Mouse (Mus musculus): ENCODE results near the gene Thrap3. TPM values are rescaled to one million over a fixed set of nuclear protein-coding genes. Genes with fewer than 3 reads are reported as not detected.

The Thrap3 gene
- total RNA-seq (2021), result 190 and 212 TPM in 2 replicates
- long read RNA-seq, experiment 1, full-length matches to known transcripts, result 11 of 38 reads
- long read RNA-seq, experiment 1, partial matches to known transcripts, result 3 of 38 reads
- long read RNA-seq, experiment 1, other reads (novel, unspliced or antisense), result 24 of 38 reads
- long read RNA-seq, experiment 2, full-length matches to known transcripts, result 5 of 25 reads
- long read RNA-seq, experiment 2, partial matches to known transcripts, result 0 of 25 reads
- long read RNA-seq, experiment 2, other reads (novel, unspliced or antisense), result 20 of 25 reads

GRCm38 (mm10) chr4:126202303-126203181, at the start of gene Thrap3:
Gene Thrap3 (minus strand): TSS chr4:126202760.
- peak; percentile 100 for DNase-seq

- peak; percentile 62 for DNase-seq
These were observed 49.2 kb upstream of the Thrap3 start for GRCm38 (mm10) chr4:126251655-126252254.

- DNase-seq, result no peak
These were observed 48.1 kb upstream of the Thrap3 start for GRCm38 (mm10) chr4:126250659-126251058.

GRCm38 (mm10) chr4:126248261-126248868, 45.8 kb upstream of the Thrap3 start:
- no peak for DNase-seq

GRCm38 (mm10) chr4:126246202-126246889, 43.8 kb upstream of the Thrap3 start:
- DNase-seq, result no peak

GRCm38 (mm10) chr4:126242510-126242909, 40.0 kb upstream of the Thrap3 start:
- DNase-seq, result no peak

GRCm38 (mm10) chr4:126241956-126242355, 39.4 kb upstream of the Thrap3 start:
- DNase-seq, result no peak

GRCm38 (mm10) chr4:126239862-126240475, 37.4 kb upstream of the Thrap3 start:
- no peak for DNase-seq

- DNase-seq, result no peak
These were observed 35.2 kb upstream of the Thrap3 start for GRCm38 (mm10) chr4:126237721-126238242.

GRCm38 (mm10) chr4:126236467-126237280, 34.1 kb upstream of the Thrap3 start:
- DNase-seq, result no peak

GRCm38 (mm10) chr4:126235191-126235590, 32.6 kb upstream of the Thrap3 start:
- DNase-seq, result no peak

- DNase-seq, result no peak
These were observed 32.1 kb upstream of the Thrap3 start for GRCm38 (mm10) chr4:126234496-126235175.

- DNase-seq, result no peak
These were observed 31.2 kb upstream of the Thrap3 start for GRCm38 (mm10) chr4:126233676-126234308.

GRCm38 (mm10) chr4:126229900-126230299, 27.3 kb upstream of the Thrap3 start:
- no peak for DNase-seq

- no peak for DNase-seq
These were observed 25.6 kb upstream of the Thrap3 start for GRCm38 (mm10) chr4:126228144-126228543.

- DNase-seq, result peak; percentile 96
These were observed 24.7 kb upstream of the Thrap3 start for GRCm38 (mm10) chr4:126227077-126227761.

GRCm38 (mm10) chr4:126226640-126227039, 24.1 kb upstream of the Thrap3 start:
- DNase-seq, result peak; percentile 42

GRCm38 (mm10) chr4:126222631-126223030, 20.1 kb upstream of the Thrap3 start:
- no peak for DNase-seq

- no peak for DNase-seq
These were observed 17.5 kb upstream of the Thrap3 start for GRCm38 (mm10) chr4:126220045-126220444.

All from adrenal gland, postnatal 14 days (tissue).